Mouse (Mus musculus): ENCODE measurements at regions not wholly inside any gene's neighbourhood (a gene's known extent, or its start where the extent isn't known, plus 50 kb on each side); places are given as distances from the start of the nearest gene placed in this dataset.

DNA sequence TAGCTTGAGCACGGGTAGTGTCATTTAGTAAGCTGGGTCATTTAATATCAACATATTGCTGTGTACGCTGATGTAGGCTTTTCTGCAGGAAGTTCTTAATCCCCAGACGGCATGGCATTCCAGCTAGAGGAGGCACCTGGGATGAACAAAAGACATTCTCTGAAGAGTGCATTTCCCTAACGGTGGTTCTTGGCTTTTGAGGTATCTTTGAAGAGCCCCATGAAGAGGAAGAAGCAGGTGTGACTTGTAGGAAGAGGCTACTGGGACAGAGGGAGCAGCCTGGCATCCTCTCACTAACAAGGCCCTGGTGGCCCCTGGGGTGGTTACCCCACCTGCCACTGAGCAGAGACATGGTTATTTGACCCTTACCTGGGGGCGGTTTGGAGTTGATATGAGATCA is 457.7 kb downstream of the Rnf144b start:
- DNase-seq (ENCODE audit: low read depth), result no peak

DNA sequence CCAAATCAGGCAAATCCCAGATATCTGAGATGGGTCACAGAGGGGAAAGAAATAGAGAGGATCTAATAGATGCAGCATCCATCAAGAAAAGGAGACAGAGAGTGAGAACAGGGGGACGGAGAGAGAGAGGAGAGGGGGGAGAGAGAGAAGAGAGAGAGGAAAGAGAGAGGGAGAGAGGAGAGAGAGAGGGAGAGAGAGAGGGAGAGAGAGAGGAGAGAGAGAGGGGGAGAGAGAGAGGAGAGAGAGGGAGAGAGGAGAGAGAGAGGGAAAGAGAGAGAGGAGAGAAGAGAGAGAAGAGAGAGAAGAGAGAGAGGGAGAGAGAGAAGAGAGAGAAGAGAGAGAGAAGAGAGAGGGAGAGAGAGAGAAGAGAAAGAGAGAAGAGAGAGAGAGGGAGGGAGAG is 462.7 kb downstream of the Rnf144b start:
- DNase-seq (ENCODE audit: low read depth), result no peak

GRCm38 (mm10) chr13:47602646-47603045 is 480.2 kb downstream of the Rnf144b start:
- no peak for DNase-seq (ENCODE audit: low read depth)

DNA sequence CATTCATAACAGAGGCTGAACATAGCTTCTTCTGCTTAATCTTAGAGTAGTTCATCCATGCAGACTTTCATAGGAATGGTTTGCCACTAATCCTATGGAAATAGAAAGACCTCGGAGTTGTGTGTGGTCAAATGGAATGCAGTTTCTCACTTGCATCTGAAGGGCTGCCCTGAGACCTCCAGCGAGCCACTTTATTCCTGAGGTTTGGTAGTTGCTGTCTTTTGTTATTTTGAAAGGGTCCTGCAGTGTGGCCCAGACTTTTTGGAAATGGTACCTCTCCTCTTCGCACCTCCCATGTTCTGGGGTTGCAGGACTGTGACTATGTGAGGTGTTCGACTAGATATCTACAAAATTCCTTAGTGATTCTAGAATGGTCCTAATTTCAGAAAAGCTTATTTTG is 489.0 kb downstream of the Rnf144b start:
- no peak for DNase-seq (ENCODE audit: low read depth)

GRCm38 (mm10) chr13:47636511-47637103 is 514.2 kb downstream of the Rnf144b start:
- DNase-seq (ENCODE audit: low read depth), result no peak

GRCm38 (mm10) chr13:47642341-47642740 is 519.9 kb downstream of the Rnf144b start:
- no peak for DNase-seq (ENCODE audit: low read depth)

- DNase-seq (ENCODE audit: low read depth), result no peak
Observed at GRCm38 (mm10) chr13:47645081-47645480, 522.6 kb downstream of the Rnf144b start.

- DNase-seq (ENCODE audit: low read depth), result no peak
Observed at GRCm38 (mm10) chr13:47647693-47648092, 525.2 kb downstream of the Rnf144b start.

- DNase-seq (ENCODE audit: low read depth), result no peak
Observed at GRCm38 (mm10) chr13:47650093-47650492, 527.6 kb downstream of the Rnf144b start.

DNA sequence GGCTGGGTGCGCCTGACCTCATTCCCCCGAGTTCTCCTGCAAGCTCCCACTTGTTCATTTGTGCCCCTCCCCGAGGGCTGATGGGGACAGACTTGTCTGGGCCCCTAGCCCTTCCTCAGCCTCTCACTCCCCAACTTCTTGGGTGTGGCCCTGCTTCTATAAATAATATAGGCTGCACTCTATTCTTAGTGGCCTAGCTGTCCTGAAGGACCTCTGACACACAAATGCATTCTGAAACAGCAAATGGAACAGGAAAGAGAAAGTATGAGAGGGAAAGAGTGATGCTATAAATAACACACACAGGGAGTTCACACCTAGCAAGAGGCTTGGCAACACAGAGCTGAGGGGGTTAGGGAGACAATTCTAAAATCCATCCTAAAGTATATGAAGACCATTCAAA is 544.0 kb downstream of the Rnf144b start:
- no peak for DNase-seq (ENCODE audit: low read depth)

DNA sequence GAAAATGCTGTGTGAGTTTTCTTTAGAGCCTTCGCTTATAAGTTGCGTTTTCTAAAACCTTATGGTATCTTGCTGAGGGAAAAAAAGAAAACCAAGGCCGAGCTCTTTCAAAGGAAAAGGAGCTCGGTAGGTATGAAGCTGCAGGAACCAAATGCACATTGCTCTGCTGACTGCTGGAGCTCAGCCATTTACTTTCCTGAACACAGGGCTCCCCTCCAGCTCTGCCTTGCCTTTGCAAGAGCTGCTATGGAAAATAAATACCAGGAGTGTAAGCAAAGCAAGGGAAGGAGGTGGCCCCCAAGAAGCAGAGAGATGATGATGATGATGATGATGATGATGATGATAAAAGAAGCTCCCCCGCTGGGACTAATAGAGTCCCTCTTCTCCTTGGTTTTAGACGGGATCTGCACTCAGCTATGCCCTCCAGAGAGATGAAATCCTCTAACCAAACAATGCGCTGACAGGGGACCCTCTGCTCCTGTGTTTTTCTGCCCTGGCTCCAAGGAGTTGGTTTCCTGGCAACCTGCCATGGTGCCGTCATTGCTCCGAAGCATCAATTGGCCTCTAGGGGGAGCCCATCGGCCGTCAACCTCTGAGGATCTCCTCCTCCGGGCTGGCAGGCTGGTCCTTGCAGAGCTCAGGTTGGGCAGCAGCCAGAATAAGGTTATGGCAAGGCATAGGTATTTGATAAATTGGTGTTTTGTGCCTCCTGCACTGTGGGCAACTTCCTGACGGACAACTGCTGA is 544.7 kb downstream of the Rnf144b start:
- DNase-seq (ENCODE audit: low read depth), result peak; percentile 6

DNA sequence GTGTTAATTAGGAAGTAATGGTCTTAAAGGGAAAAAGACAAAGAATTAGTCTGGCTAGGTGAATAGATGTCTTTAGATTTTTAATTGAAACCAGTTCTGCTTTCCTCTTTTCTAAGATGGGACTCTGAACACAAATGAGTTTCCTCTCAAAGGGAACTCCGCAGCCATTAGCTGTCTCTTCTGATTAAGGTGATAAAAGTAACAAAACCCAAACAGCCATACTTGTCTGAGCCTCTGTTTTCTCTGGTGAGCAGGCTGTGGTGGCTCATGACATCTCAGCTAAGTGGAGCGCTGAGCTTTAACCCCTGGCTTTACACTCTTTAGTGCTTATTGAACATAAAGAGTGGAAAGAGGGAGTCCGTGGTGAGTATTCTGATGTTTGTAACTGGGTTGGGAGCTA is 565.7 kb downstream of the Rnf144b start:
- no peak for DNase-seq (ENCODE audit: low read depth)

GRCm38 (mm10) chr13:47693815-47694214 is 567.2 kb upstream of the Id4 start:
- DNase-seq (ENCODE audit: low read depth), result no peak

GRCm38 (mm10) chr13:47695877-47696276 is 565.2 kb upstream of the Id4 start:
- DNase-seq (ENCODE audit: low read depth), result no peak

- DNase-seq (ENCODE audit: low read depth), result no peak
Observed at GRCm38 (mm10) chr13:47700556-47700955, 560.5 kb upstream of the Id4 start.

GRCm38 (mm10) chr13:47707961-47708609 is 552.9 kb upstream of the Id4 start:
- no peak for DNase-seq (ENCODE audit: low read depth)

GRCm38 (mm10) chr13:47709323-47709722 is 551.7 kb upstream of the Id4 start:
- no peak for DNase-seq (ENCODE audit: low read depth)

DNA sequence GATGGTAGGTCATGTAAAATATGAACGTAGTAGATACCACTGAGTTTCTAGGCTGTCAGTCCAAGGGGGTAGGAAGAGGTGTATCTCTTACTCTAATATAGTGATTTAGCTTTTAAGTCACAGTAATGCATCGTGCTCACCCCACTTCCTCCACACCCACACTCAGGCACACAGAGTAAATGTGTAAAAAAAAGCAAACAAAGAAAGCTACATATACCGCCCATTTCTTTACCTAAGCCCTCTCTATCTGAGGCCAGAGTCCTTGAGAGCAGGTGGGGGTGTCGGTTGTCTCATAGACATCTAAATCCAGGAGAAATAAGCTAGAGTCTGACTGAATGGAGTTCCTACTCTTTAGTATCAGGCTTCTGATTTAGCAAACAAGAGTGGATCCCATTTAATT is 548.5 kb upstream of the Id4 start:
- no peak for DNase-seq (ENCODE audit: low read depth)

DNA sequence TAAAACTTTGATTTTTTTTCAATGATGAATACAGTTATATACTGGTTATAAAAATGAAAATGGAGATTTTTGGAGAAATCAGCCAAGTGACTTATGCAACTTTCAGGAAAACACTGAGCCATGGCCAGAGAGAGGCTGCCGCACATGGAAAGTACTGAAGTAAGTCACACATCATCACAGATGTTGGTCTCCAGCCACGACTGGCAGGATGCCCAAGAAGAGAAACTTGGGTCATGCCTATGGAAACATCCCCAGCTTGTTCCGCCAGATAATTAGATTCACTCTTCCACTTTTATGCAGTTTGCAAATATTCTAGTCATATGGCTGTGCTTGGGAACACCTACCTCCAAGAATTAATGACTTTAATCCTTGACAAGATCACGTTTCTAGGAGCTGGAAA is 544.8 kb upstream of the Id4 start:
- DNase-seq (ENCODE audit: low read depth), result no peak

GRCm38 (mm10) chr13:47720645-47721044 is 540.4 kb upstream of the Id4 start:
- no peak for DNase-seq (ENCODE audit: low read depth)

DNA sequence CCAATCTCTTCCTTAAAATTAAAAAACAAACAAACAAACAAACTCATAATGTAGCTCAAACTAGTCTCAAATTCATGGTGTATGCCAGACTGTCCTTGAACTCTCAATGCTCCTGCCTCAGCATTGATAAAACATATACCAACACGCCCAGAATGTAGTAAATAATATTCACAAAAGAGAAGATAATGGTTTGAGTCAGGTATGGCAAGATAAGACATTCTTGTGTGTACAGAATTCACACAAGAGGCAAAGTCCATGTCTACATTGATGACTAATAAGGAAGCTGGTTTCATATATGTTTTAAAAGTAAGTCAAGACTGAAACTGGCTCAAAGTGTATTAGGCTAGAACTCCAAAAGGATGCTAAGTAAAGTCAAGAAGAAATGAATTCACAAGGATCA is 526.6 kb upstream of the Id4 start:
- no peak for DNase-seq (ENCODE audit: low read depth)

GRCm38 (mm10) chr13:47735426-47736063 is 525.5 kb upstream of the Id4 start:
- DNase-seq (ENCODE audit: low read depth), result no peak

DNA sequence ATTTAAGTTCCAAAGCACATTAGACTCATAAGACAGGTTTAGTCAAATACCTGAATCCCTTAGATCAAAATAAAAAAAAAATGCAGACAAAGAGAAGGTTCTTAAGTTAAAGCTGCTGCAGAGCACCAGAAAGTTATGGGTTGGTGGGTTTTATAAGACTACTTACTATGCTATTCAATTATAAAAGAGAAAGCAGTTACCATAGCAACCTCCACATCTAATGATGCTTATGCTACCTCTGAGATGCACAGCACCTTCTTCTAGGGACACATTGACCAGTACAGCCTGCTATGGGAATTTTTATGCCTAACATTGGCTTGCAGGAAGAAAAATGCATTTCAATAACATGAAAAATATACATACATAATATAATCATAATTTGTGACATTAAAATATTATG is 512.1 kb upstream of the Id4 start:
- no peak for DNase-seq (ENCODE audit: low read depth)
